Mouse (Mus musculus) gastrocnemius, postnatal 36 days (tissue): ENCODE results near the gene Stk11. TPM values are rescaled to one million over a fixed set of nuclear protein-coding genes. Genes with fewer than 3 reads are reported as not detected.
A peak's percentile ranks its signal among the peaks of the same experiment; 100 is the strongest.

ENCODE experiments used
- DNase-seq, 2 experiments: peaks; one replicate each; pipeline ENCODE4 v3.0.0; 2022
- intact Hi-C: fragments of 180-260 bp; cut with DNase I; formaldehyde crosslinking; loops from one replicate; pipeline ENCODE4 v1.15.1; 2025
- total RNA-seq, 2 experiments: library from RNA; stranded (reverse); gene quantifications; 2 replicates each; pipeline ENCODE4 v1.2.3; 2021

The Stk11 gene
- total RNA-seq, 2 experiments from 2014 or later, result 120 to 135 TPM

GRCm38 (mm10) chr10:80092690-80093089 is 22.9 kb upstream of the Stk11 start:
- no peak for DNase-seq
- intact Hi-C loops, result no loop called here

GRCm38 (mm10) chr10:80094085-80094484 is 21.5 kb upstream of the Stk11 start:
- intact Hi-C loops, result no loop called here
- no peak for DNase-seq

GRCm38 (mm10) chr10:80094684-80095083 is 20.9 kb upstream of the Stk11 start:
- intact Hi-C loops, result no loop called here
- DNase-seq, result no peak

GRCm38 (mm10) chr10:80095547-80095946 is 20.1 kb upstream of the Stk11 start:
- DNase-seq, result no peak
- intact Hi-C loops, result no loop called here

- no peak for DNase-seq
- intact Hi-C loops, result no loop called here
Measured at GRCm38 (mm10) chr10:80097275-80097674, 18.3 kb upstream of the Stk11 start.

GRCm38 (mm10) chr10:80098630-80099029 is 17.0 kb upstream of the Stk11 start:
- intact Hi-C loops, result no loop called here
- no peak for DNase-seq

- intact Hi-C loops, result no loop called here
- no peak for DNase-seq
Measured at GRCm38 (mm10) chr10:80100982-80101381, 14.6 kb upstream of the Stk11 start.

- peak; percentile 81 to 84 for DNase-seq
- intact Hi-C loops, result no loop called here
Measured at GRCm38 (mm10) chr10:80102216-80102915, 13.2 kb upstream of the Stk11 start.

- intact Hi-C loops, result no loop called here
Measured at GRCm38 (mm10) chr10:80103032-80103431, 12.6 kb upstream of the Stk11 start.

GRCm38 (mm10) chr10:80104181-80104580 is 11.4 kb upstream of the Stk11 start:
- no peak for DNase-seq
- intact Hi-C loops, result no loop called here

More at GRCm38 (mm10) chr10:80103032-80103431, 12.6 kb upstream of the Stk11 start:
- no peak for DNase-seq

GRCm38 (mm10) chr10:80105460-80105859 is 10.1 kb upstream of the Stk11 start, which contains the start of gene Sbno2:
Sbno2 (minus strand) TSS chr10:80105571.
- no peak for DNase-seq
- intact Hi-C loops, result no loop called here

GRCm38 (mm10) chr10:80105926-80106325 is 9.7 kb upstream of the Stk11 start:
- no peak for DNase-seq

GRCm38 (mm10) chr10:80107678-80108077 is 7.9 kb upstream of the Stk11 start:
- no peak for DNase-seq
- intact Hi-C loops, result no loop called here

More at GRCm38 (mm10) chr10:80105926-80106325, 9.7 kb upstream of the Stk11 start:
- intact Hi-C loops, result no loop called here

- intact Hi-C loops, result loop anchor here (1.0 to 5.0 kb wide), 4 partner anchors 37 to 127 kb away; partner anchors contain the start of gene Cnn2
- DNase-seq, result peak; percentile 82 to 94
Measured at GRCm38 (mm10) chr10:80114341-80115284, 990 bp upstream of the Stk11 start.

- DNase-seq, result no peak
- intact Hi-C loops, result no loop called here
Measured at GRCm38 (mm10) chr10:80115944-80116335, 337 bp downstream of the Stk11 start.

- intact Hi-C loops, result no loop called here
- no peak for DNase-seq
Measured at GRCm38 (mm10) chr10:80116563-80116926, 942 bp downstream of the Stk11 start.

- intact Hi-C loops, result no loop called here
- DNase-seq, result peak; percentile 60
Measured at GRCm38 (mm10) chr10:80116927-80117691, 1.5 kb downstream of the Stk11 start.

GRCm38 (mm10) chr10:80117736-80118135 is 2.1 kb downstream of the Stk11 start:
- intact Hi-C loops, result no loop called here

GRCm38 (mm10) chr10:80118552-80118951 is 2.9 kb downstream of the Stk11 start:
- DNase-seq, result no peak

More at GRCm38 (mm10) chr10:80117736-80118135, 2.1 kb downstream of the Stk11 start:
- no peak for DNase-seq

GRCm38 (mm10) chr10:80120146-80120545 is 4.5 kb downstream of the Stk11 start:
- intact Hi-C loops, result loop anchor here (2.0 kb wide), 1 partner anchor 19 kb away; the partner anchor contains the start of gene Atp5d
- peak in 1 of 2 experiments; percentile 51 for DNase-seq

More at GRCm38 (mm10) chr10:80118552-80118951, 2.9 kb downstream of the Stk11 start:
- intact Hi-C loops, result no loop called here
